Mouse (Mus musculus) forebrain, embryonic 11.5 days (tissue): ENCODE data around the gene Casp6. TPM values are rescaled to one million over a fixed set of nuclear protein-coding genes. Genes with fewer than 3 reads are reported as not detected.

Experiments
- ATAC-seq: fragments of 200-750 bp; cut with Nextera tagmentation; replicated peaks from 2 replicates; pipeline ENCODE4 v1.8.0; 2017; ENCODE audit warnings: moderate TSS enrichment; ENCODE audit not compliant: low FRiP score
- DNase-seq: peaks from one replicate; pipeline ENCODE4 v3.0.0-alpha.2; 2017; ENCODE audit warnings: low spot score
- H3K27ac ChIP-seq: fragments of 300-500 bp; sonication (generic); 2 replicates; pipeline ENCODE4 v1.5.1; 2014; ENCODE audit warnings: low read depth, low read length
- H3K27me3 ChIP-seq: fragments of 300-500 bp; sonication (generic); 2 replicates; pipeline ENCODE4 v1.6.1; 2014; ENCODE audit warnings: mild to moderate bottlenecking, low read length, mixed read lengths; ENCODE audit not compliant: control insufficient read depth, insufficient read depth
- H3K36me3 ChIP-seq: fragments of 300-500 bp; sonication (generic); 2 replicates; pipeline ENCODE4 v1.6.1; 2014; ENCODE audit warnings: mild to moderate bottlenecking, low read length, moderate library complexity, mixed read lengths; ENCODE audit not compliant: control insufficient read depth, insufficient read depth
- H3K4me1 ChIP-seq: fragments of 300-500 bp; sonication (generic); replicated peaks from 2 replicates; pipeline ENCODE4 v1.6.1; 2014; ENCODE audit warnings: low read length, mixed read lengths; ENCODE audit not compliant: control insufficient read depth, insufficient read depth
- H3K4me2 ChIP-seq: fragments of 300-500 bp; sonication (generic); 2 replicates; pipeline ENCODE4 v1.6.1; 2014; ENCODE audit warnings: low read depth, mild to moderate bottlenecking, low read length, moderate library complexity, mixed read lengths; ENCODE audit not compliant: severe bottlenecking
- H3K4me3 ChIP-seq: fragments of 300-500 bp; sonication (generic); 2 replicates; pipeline ENCODE4 v1.5.1; 2014; ENCODE audit warnings: low read depth, low read length
- H3K9ac ChIP-seq: fragments of 300-500 bp; sonication (generic); 2 replicates; pipeline ENCODE4 v1.6.1; 2014; ENCODE audit warnings: low read length
- H3K9me3 ChIP-seq: fragments of 300-500 bp; sonication (generic); 2 replicates; pipeline ENCODE4 v1.6.1; 2016; ENCODE audit warnings: low read length, mixed read lengths; ENCODE audit not compliant: control insufficient read depth
- WGBS: fragments of 180-500 bp; shearing (Covaris S2); extraction: QIAGEN DNeasy Blood & Tissue Kit; methylation state at CpG from one replicate; pipeline ENCODE4 v1.1.7; 2014; 5-methylcytosine and 5-hydroxymethylcytosine counted together
- polyA plus RNA-seq: library from polyadenylated mRNA; unstranded; fragments of >200 nt; fragmentation: Nextera tagmentation; extraction: Ambion mirVana; gene quantifications from 2 replicates; pipeline ENCODE4 v1.2.1, GENCODE M21; 2014

The Casp6 gene
- polyA plus RNA-seq, 1 experiment from 2014 or later, result 62.8 TPM

DNA sequence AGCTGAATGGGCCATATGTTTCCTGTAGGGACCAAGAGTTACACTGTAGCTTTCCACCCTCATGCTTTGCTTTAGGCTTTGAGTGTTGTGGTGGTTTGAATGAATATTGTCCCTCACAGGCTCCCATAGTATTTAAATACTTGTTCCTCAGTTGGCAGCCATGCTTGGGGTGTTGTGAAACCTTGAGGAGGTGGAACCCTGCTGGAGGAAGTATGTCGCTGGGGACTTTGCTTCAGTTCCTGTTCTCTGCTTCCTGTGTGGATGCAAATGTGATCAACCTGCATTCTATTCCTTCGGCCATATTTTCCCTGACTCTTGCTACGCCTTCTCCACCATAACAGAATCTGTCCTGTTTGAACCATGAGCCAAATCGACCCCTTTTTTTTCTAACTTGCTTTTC lies 52.1 kb downstream of the Casp6 start:
- H3K27me3 ChIP-seq, result no peaks in the 10 kb centered on the region
- ATAC-seq (no peak), DNase-seq (no peak)
- no peaks in the 10 kb centered on the region for H3K9me3 ChIP-seq
- H3K36me3 ChIP-seq, result no peaks in the 10 kb centered on the region
- no peaks in the 10 kb centered on the region for H3K4me1 ChIP-seq
- H3K27ac ChIP-seq, result no peak overlapping the region
- no peak overlapping the region for H3K4me2 ChIP-seq
- WGBS, result 88% methylated on average over 4 of the region's 4 CpGs
- no peak overlapping the region for H3K9ac ChIP-seq
- no peak overlapping the region for H3K4me3 ChIP-seq

DNA sequence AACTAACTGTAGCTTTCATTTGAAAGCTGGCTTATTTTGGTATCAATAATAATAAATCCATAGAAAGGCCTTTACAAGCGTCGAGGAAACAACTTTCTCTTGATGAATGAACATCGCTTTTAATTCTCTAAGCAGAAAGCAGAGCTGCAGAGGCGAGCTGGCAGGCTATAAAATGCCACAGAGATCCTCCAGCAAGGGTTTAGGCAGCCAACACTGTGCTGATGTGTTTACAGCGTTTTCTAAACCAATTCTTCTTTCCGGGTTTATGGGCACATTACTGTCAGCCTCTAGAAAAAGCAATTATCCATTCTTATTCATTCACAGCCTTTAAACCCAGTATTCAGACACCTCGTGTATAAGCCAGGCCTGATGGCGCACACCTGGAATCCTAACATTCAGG lies 61.3 kb downstream of the Casp6 start:
- WGBS, result 77% methylated on average over 8 of the region's 8 CpGs
- Histone ChIP-seq H3K9ac (no peak overlapping the region), H3K9me3 (no peaks in the 10 kb centered on the region), H3K4me2 (no peak overlapping the region), H3K27ac (no peak overlapping the region), H3K4me3 (no peak overlapping the region), H3K36me3 (no peaks in the 10 kb centered on the region), H3K4me1 (no peaks in the 10 kb centered on the region), H3K27me3 (no peaks in the 10 kb centered on the region)
- no peak for DNase-seq
- ATAC-seq, result no peak

Other genes with a start within 250 kb of the Casp6 start
- 1.7 and 1.9 TPM in 2 replicates for gene Egf, start 146.1 kb upstream of the Casp6 start, polyA plus RNA-seq
- not detected in 2 replicates for gene Lrit3, start 97.4 kb upstream of the Casp6 start, polyA plus RNA-seq
- not detected in 2 replicates for gene Rrh, start 78.8 kb upstream of the Casp6 start, polyA plus RNA-seq
- gene Gar1, start 70.0 kb upstream of the Casp6 start, polyA plus RNA-seq, result 40.9 and 42.8 TPM in 2 replicates
- gene Cfi, start 65.5 kb upstream of the Casp6 start, polyA plus RNA-seq, result 0.08 and 0.29 TPM in 2 replicates
- gene Pla2g12a, start 22.8 kb upstream of the Casp6 start, polyA plus RNA-seq, result 33.7 and 39.0 TPM in 2 replicates
- 3.2 and 4.3 TPM in 2 replicates for gene Mcub, start 68.8 kb downstream of the Casp6 start, polyA plus RNA-seq
- 38.2 and 38.9 TPM in 2 replicates for gene Sec24b, start 160.1 kb downstream of the Casp6 start, polyA plus RNA-seq
- gene Col25a1, start 230.1 kb downstream of the Casp6 start, polyA plus RNA-seq, result 2.1 and 2.4 TPM in 2 replicates